Mouse (Mus musculus): Measurements from ENCODE around the gene Mest.

Gene Mest

GRCm38 (mm10) chr6:30703977-30704602 is 19.3 kb upstream of the Mest start:
- DNase-seq (ENCODE audit: low read depth, low spot score): no peak

- DNase-seq (ENCODE audit: low read depth, low spot score): no peak
Observed at GRCm38 (mm10) chr6:30709115-30709514, 14.2 kb upstream of the Mest start.

- DNase-seq (ENCODE audit: low read depth, low spot score): no peak
Observed at GRCm38 (mm10) chr6:30710371-30711364, 12.7 kb upstream of the Mest start.

- no peak for DNase-seq (ENCODE audit: low read depth, low spot score)
Observed at GRCm38 (mm10) chr6:30711365-30711763, 12.0 kb upstream of the Mest start.

- DNase-seq (ENCODE audit: low read depth, low spot score): no peak
Observed at GRCm38 (mm10) chr6:30712484-30712883, 10.9 kb upstream of the Mest start.

- no peak for DNase-seq (ENCODE audit: low read depth, low spot score)
Observed at GRCm38 (mm10) chr6:30713455-30713854, 9.9 kb upstream of the Mest start.

- DNase-seq (ENCODE audit: low read depth, low spot score): no peak
Observed at GRCm38 (mm10) chr6:30713896-30714295, 9.5 kb upstream of the Mest start.

- no peak for DNase-seq (ENCODE audit: low read depth, low spot score)
Observed at GRCm38 (mm10) chr6:30714891-30715471, 8.4 kb upstream of the Mest start.

GRCm38 (mm10) chr6:30716796-30717195 is 6.6 kb upstream of the Mest start:
- no peak for DNase-seq (ENCODE audit: low read depth, low spot score)

GRCm38 (mm10) chr6:30722385-30723164 is 772 bp upstream of the Mest start:
- DNase-seq (ENCODE audit: low read depth, low spot score): no peak

GRCm38 (mm10) chr6:30730301-30730971 is 7.1 kb downstream of the Mest start:
- no peak for DNase-seq (ENCODE audit: low read depth, low spot score)

GRCm38 (mm10) chr6:30732571-30733130 is 9.3 kb downstream of the Mest start:
- DNase-seq (ENCODE audit: low read depth, low spot score): no peak

- DNase-seq (ENCODE audit: low read depth, low spot score): no peak
Observed at GRCm38 (mm10) chr6:30734465-30734864, 11.1 kb downstream of the Mest start.

- no peak for DNase-seq (ENCODE audit: low read depth, low spot score)
Observed at GRCm38 (mm10) chr6:30734988-30735727, 11.8 kb downstream of the Mest start.

GRCm38 (mm10) chr6:30735728-30736371 is 12.5 kb downstream of the Mest start:
- no peak for DNase-seq (ENCODE audit: low read depth, low spot score)

GRCm38 (mm10) chr6:30736372-30736762 is 13.0 kb downstream of the Mest start:
- DNase-seq (ENCODE audit: low read depth, low spot score): no peak

GRCm38 (mm10) chr6:30736864-30737547 is 13.7 kb downstream of the Mest start:
- DNase-seq (ENCODE audit: low read depth, low spot score): no peak

GRCm38 (mm10) chr6:30737548-30738463 is 14.5 kb downstream of the Mest start:
- no peak for DNase-seq (ENCODE audit: low read depth, low spot score)
